Mouse (Mus musculus) right cerebral cortex, adult 18-20 months (tissue): ENCODE results near the gene Mamdc4.
A peak's percentile ranks its signal among the peaks of the same experiment; 100 is the strongest.
"Not testable (repeated sequence)": the region's sequence is repeated elsewhere in the genome, so short reads cannot be mapped to it uniquely, and the experiment has no call there.

Experiments
- DNase-seq: peaks from one replicate; pipeline ENCODE4 v3.0.0; 2022; ENCODE audit warnings: mixed read lengths

The Mamdc4 gene

GRCm38 (mm10) chr2:25557221-25557963 is 17.3 kb downstream of the Mamdc4 start, which contains the start of gene Edf1:
Gene Edf1, plus strand, starts transcription at chr2:25557847.
- peak; percentile 98 for DNase-seq

- no peak for DNase-seq
These were observed 18.3 kb downstream of the Mamdc4 start for GRCm38 (mm10) chr2:25556296-25556695.

- DNase-seq = not testable (repeated sequence)
These were observed 19.2 kb downstream of the Mamdc4 start for GRCm38 (mm10) chr2:25555479-25555878.

GRCm38 (mm10) chr2:25553171-25553786 is 21.4 kb downstream of the Mamdc4 start:
- DNase-seq = not testable (repeated sequence)

- DNase-seq = no peak
These were observed 23.5 kb downstream of the Mamdc4 start for GRCm38 (mm10) chr2:25551186-25551585.

- no peak for DNase-seq
These were observed 25.3 kb downstream of the Mamdc4 start for GRCm38 (mm10) chr2:25549021-25549991.

- DNase-seq = peak; percentile 100
These were observed 27.7 kb downstream of the Mamdc4 start, which contains the start of gene Traf2 for GRCm38 (mm10) chr2:25546811-25547491. Gene Traf2, minus strand, starts transcription at chr2:25546940.

GRCm38 (mm10) chr2:25545996-25546810 is 28.4 kb downstream of the Mamdc4 start:
- no peak for DNase-seq

- DNase-seq = no peak
These were observed 32.8 kb downstream of the Mamdc4 start for GRCm38 (mm10) chr2:25541644-25542367.

GRCm38 (mm10) chr2:25540541-25540948 is 34.1 kb downstream of the Mamdc4 start:
- DNase-seq = no peak

GRCm38 (mm10) chr2:25536531-25536930 is 38.1 kb downstream of the Mamdc4 start:
- DNase-seq = no peak

GRCm38 (mm10) chr2:25534866-25535182 is 39.8 kb downstream of the Mamdc4 start:
- no peak for DNase-seq

- peak; percentile 29 for DNase-seq
These were observed 40.3 kb downstream of the Mamdc4 start for GRCm38 (mm10) chr2:25534178-25534865.

GRCm38 (mm10) chr2:25533707-25534106 is 40.9 kb downstream of the Mamdc4 start:
- no peak for DNase-seq

- DNase-seq = no peak
These were observed 47.9 kb downstream of the Mamdc4 start for GRCm38 (mm10) chr2:25526510-25527302.
